15 mouse cellular contexts compared by ENCODE assay signal in the genomic region with DNA sequence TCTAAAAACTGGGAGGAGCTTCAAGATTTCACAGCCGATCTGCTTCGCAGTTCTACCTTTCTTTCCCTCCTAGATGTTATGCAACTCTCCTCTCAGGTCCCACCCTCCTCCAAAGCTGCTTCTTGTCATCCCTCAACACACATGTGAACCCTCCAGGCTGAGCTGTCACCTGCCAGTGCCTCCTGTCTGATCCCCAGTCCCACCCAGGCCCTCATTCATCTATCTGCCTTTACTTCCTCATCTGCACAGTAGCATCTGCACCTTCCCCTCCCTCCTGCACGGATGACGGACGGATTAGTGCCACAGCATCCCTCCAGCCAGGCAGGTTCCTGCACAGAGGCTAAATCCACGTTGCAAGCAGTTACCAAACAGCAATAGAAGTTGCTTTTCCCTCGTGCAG.
"Had no signal": no experiment of that assay in that cellular context is flagged by ENCODE, and none has a peak within 500 bp of the region (broad histone marks: within the 10 kb centered on the region; RNA-seq: fewer than 3 reads in every experiment).

No protein-coding gene starts in this region.

- H3K9ac ChIP-seq: lung, embryonic 14.5 days; midbrain, embryonic 13.5 days; midbrain, embryonic 15.5 days; neural tube, embryonic 12.5 days had no signal

- H3K27ac ChIP-seq: midbrain, embryonic 13.5 days; midbrain, embryonic 15.5 days; neural tube, embryonic 12.5 days had no signal

- ATAC-seq: midbrain, embryonic 13.5 days; midbrain, embryonic 15.5 days had no signal

- H3K4me3 ChIP-seq: megakaryocyte, embryonic 14.5 days; midbrain, embryonic 13.5 days; midbrain, embryonic 15.5 days; neural tube, embryonic 12.5 days had no signal

- H3K4me1 ChIP-seq: midbrain, embryonic 15.5 days; neural tube, embryonic 12.5 days had no signal

- H3K27me3 ChIP-seq: megakaryocyte, embryonic 14.5 days; midbrain, embryonic 13.5 days; midbrain, embryonic 15.5 days; neural tube, embryonic 12.5 days had no signal

- DNase-seq: lung, adult 18-20 months; lung, embryonic 14.5 days; lung, postnatal 10 days; lung, postnatal 4 days; right cerebral cortex, postnatal 25 days; right cerebral cortex, postnatal 4 days; spleen, adult 18-20 months; thymus, adult 18-20 months; thymus, postnatal 14 days; thymus, postnatal 36 days had no signal

- H3K4me2 ChIP-seq: lung, embryonic 14.5 days; midbrain, embryonic 11.5 days; midbrain, embryonic 13.5 days; midbrain, embryonic 15.5 days; neural tube, embryonic 12.5 days had no signal

- H3K9me3 ChIP-seq: megakaryocyte, embryonic 14.5 days; midbrain, embryonic 13.5 days; midbrain, embryonic 15.5 days; neural tube, embryonic 12.5 days had no signal

- H3K36me3 ChIP-seq: midbrain, embryonic 13.5 days; midbrain, embryonic 15.5 days; neural tube, embryonic 12.5 days had no signal
